Mouse (Mus musculus) thymus, postnatal 0 days (tissue): ENCODE measurements around the gene Ces1e. TPM values are rescaled to one million over a fixed set of nuclear protein-coding genes. Genes with fewer than 3 reads are reported as not detected.

Experiments used
- DNase-seq: peaks from one replicate; pipeline ENCODE4 v3.0.0-alpha.2; 2015; ENCODE audit warnings: low spot score
- polyA plus RNA-seq: library from polyadenylated mRNA; unstranded; fragments of >200 nt; fragmentation: Nextera tagmentation; extraction: Ambion mirVana; gene quantifications from 2 replicates; pipeline ENCODE4 v1.2.1, GENCODE M21; 2015

Gene Ces1e
- polyA plus RNA-seq, 1 experiment from 2014 or later, result 0.27 TPM

DNA sequence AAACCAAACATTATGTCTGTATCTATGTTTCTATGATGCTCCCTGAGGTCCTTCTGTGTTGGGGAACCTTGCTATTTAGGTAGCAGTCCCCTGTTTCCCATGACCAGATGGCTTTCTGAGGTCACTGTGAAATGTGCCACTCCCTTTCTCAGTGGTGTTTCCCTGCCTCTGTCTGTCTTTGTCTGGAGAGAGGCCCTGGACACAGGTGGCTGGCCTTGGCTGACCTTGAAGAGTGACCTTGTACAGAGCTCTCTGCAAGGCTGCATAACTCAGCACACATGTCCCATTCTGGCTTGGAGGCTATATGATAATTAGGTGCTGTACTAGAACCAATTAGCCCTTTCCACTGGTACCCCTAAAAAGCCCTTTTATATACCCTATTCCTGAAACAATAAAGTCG is 52.8 kb downstream of the Ces1e start:
- DNase-seq, result no peak

DNA sequence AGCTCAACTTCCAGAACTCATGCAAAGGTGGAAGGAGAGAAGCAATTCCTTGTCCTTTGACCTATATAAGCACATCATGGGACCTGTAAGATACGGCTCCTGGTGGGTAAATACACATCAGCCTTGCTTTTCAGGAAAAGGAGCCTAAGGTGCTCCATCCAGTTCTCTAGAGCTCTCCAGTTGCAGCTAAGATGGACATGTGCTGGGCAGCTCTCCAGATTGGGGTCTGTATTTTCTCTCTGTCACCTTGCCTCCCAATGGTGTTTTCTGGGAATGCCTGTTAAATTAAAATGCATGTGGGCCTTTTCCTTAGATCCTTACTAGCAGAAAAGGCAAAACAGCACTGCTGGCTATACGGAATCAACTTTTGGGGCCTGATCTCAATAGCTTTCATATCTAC is 54.9 kb downstream of the Ces1e start:
- DNase-seq, result no peak

DNA sequence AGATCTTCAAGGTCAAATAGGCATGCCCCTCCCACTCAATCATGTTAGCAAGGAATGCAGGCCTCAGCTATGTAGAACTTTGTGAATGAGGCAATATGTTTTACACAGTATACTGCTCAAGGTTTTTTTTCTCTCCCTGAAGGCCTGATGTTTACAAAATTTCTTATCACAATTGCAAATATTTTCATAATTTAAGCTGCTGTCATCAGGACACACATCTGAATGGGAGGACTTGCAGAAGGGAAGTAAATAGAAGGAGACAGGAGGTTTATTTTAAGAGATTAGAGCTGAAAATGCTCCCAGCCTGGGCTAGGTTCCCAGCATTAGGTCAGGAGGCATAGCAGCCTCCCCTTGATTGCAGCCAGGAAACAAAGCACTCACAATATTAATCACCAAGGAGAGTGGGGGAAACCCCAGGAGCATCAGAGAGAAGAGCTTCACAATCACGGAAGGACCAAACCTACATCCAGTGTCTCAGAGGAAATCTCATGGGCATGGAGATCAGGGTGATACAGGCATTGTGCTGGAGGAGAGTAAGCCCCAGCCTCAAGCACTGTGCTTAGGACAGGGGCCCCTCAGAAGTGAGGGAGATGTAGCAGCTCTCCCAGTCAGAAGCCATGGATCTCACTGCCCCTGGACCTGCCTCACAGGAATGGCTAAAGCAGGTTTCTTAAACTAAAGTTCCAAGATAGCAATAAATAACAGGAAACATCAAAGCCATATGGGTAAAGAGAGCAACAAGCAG is 57.4 kb downstream of the Ces1e start:
- DNase-seq, result no peak

DNA sequence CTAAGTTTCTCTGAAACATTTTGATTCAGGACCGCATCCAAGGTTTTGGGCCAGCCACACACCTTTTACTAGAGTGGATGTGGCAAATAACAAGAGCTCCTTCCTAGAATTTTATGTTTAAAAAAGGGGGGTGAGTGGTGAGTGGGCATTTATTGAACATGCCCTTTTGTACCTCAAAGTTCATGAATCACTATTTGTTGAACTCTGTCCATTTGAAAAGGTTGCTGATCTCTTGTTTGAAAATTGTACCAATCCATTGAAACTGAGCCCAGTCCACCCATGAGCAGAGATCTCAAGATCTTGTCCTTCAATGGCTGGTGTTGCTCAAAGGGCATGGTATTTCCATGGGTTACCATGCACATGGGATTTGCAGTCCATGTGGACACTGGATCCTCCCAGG is 66.1 kb downstream of the Ces1e start:
- DNase-seq, result no peak

DNA sequence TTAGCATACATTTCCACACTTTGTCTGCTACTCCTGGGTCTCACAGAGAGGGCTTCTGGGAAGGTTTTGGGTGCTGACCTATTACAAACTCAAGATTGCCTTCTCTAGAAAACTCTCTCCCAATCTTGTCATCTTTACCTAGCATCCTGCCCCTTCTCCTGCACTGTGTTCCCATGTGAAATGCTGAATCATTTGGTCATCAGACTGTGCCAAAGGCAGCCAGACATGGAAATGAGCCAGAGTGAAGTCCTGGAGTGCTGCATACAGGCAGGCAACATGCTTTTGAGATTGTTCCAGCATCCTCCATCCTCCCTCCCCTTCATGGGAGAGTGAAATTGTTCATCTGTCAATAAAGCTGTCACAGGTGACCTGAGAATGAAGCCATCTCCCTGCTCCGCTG is 78.0 kb downstream of the Ces1e start:
- no peak for DNase-seq

Other genes starting within 250 kb of the Ces1e start
- 0.25 and 0.26 TPM in 2 replicates for gene Ces1a, start 181.4 kb downstream of the Ces1e start, polyA plus RNA-seq
- gene Ces1b, start 149.6 kb downstream of the Ces1e start, polyA plus RNA-seq, result 0.35 and 0.48 TPM in 2 replicates
- 0.18 TPM in 2 replicates for gene Ces1c, start 98.3 kb downstream of the Ces1e start, polyA plus RNA-seq
- gene Ces1d, start 31.8 kb downstream of the Ces1e start, polyA plus RNA-seq, result 3.3 and 3.8 TPM in 2 replicates
- 0.69 and 0.77 TPM in 2 replicates for gene Ces1f, start 50.1 kb upstream of the Ces1e start, polyA plus RNA-seq
- 0.17 TPM in 1 of 2 replicates, not detected in the other for gene Ces1g, start 107.7 kb upstream of the Ces1e start, polyA plus RNA-seq
- gene Ces1h, start 150.1 kb upstream of the Ces1e start, polyA plus RNA-seq, result 0.27 and 0.36 TPM in 2 replicates